Mouse (Mus musculus): ENCODE measurements around the gene Tm4sf4. TPM values are rescaled to one million over a fixed set of nuclear protein-coding genes. Genes with fewer than 3 reads are reported as not detected.

The Tm4sf4 gene
- polyA plus RNA-seq (2021; fragmentation: Nextera tagmentation), result 0.13 TPM in 1 of 2 replicates, not detected in the other
- long read RNA-seq, experiment 1, partial matches to known transcripts, result 0 of 1 reads
- long read RNA-seq, experiment 1, other reads (novel, unspliced or antisense), result 0 of 1 reads
- long read RNA-seq, experiment 2, result 0 reads

DNA sequence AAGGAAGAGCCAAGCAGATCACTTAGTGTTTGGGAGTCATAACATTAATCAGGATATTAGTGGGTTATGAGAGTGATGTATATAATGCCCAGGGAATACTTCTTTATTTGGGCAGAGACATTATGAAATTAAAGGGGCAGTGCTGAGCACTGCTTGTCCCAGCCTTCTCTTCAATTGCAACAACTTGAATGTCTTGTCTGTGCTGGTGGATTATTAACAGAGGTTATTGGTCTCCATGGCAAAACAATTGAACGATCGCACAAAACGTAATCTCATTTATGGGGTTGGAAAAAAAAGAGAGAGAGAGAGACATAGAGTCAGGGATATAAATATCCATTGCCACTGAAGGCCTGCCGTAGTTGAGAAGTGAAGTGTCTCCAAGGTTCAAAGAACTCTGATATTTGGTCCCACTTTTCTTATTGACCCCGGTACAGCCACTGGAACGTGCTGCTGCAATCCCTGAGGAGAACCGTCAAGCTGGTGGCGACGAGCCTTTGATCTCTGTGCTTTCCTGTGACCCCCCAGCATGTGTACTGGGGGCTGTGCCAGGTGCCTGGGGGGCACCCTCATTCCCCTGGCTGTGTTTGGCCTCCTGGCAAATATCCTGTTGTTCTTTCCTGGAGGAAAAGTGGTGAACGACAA is at the start of gene Tm4sf4:
TSS of gene Tm4sf4 (plus strand) at position 226 of the 642 bp plus-strand sequence.

Other genes with a start within 250 kb of the Tm4sf4 start
- gene Tm4sf1, start 123.3 kb upstream of the Tm4sf4 start, polyA plus RNA-seq (2021; fragmentation: Nextera tagmentation), result 39.9 and 44.0 TPM in 2 replicates
- gene Wwtr1, start 150.6 kb downstream of the Tm4sf4 start, polyA plus RNA-seq (2021; fragmentation: Nextera tagmentation), result 3.8 and 4.4 TPM in 2 replicates
- gene Commd2, start 226.4 kb downstream of the Tm4sf4 start, polyA plus RNA-seq (2021; fragmentation: Nextera tagmentation), result 36.2 and 40.8 TPM in 2 replicates

All from layer of hippocampus, adult 6 months (tissue).